Mouse (Mus musculus) hindbrain, embryonic 15.5 days (tissue): Measurements from ENCODE around the gene Ccnjl. TPM values are rescaled to one million over a fixed set of nuclear protein-coding genes. Genes with fewer than 3 reads are reported as not detected.
A peak's percentile ranks its signal among the peaks of the same experiment; 100 is the strongest.

Experiments
- ATAC-seq: fragments of 200-750 bp; cut with Nextera tagmentation; 2 replicates; pipeline ENCODE4 v1.8.0; 2017; ENCODE audit warnings: low read depth, moderate number of reproducible peaks, moderate TSS enrichment; ENCODE audit not compliant: low FRiP score
- H3K27ac ChIP-seq: fragments of 300-500 bp; sonication (generic); replicated peaks from 2 replicates; pipeline ENCODE4 v1.5.1; 2015; ENCODE audit warnings: mild to moderate bottlenecking, inconsistent platforms
- H3K27me3 ChIP-seq: fragments of 300-500 bp; sonication (generic); 2 replicates; pipeline ENCODE4 v1.6.1; 2015; ENCODE audit warnings: control low read depth, inconsistent platforms
- H3K36me3 ChIP-seq: fragments of 300-500 bp; sonication (generic); 2 replicates; pipeline ENCODE4 v1.6.1; 2015; ENCODE audit warnings: control low read depth, inconsistent platforms
- H3K4me1 ChIP-seq: fragments of 300-500 bp; sonication (generic); replicated peaks from 2 replicates; pipeline ENCODE4 v1.6.1; 2015; ENCODE audit warnings: control low read depth, inconsistent platforms
- H3K4me2 ChIP-seq: fragments of 300-500 bp; sonication (generic); 2 replicates; pipeline ENCODE4 v1.6.1; 2015; ENCODE audit warnings: moderate library complexity, mild to moderate bottlenecking, inconsistent platforms
- H3K4me3 ChIP-seq: fragments of 300-500 bp; sonication (generic); 2 replicates; pipeline ENCODE4 v1.5.1; 2015; ENCODE audit warnings: mild to moderate bottlenecking, inconsistent platforms
- H3K9ac ChIP-seq: fragments of 300-500 bp; sonication (generic); 2 replicates; pipeline ENCODE4 v1.6.1; 2015; ENCODE audit warnings: inconsistent platforms
- H3K9me3 ChIP-seq: fragments of 300-500 bp; sonication (generic); 2 replicates; pipeline ENCODE4 v1.6.1; 2016; ENCODE audit warnings: control low read depth, inconsistent platforms
- WGBS: fragments of 180-500 bp; shearing (Covaris S2); methylation state at CpG from one replicate; pipeline ENCODE4 v1.1.7; 2015; 5-methylcytosine and 5-hydroxymethylcytosine counted together
- polyA plus RNA-seq: library from polyadenylated mRNA; unstranded; fragments of >200 nt; fragmentation: Nextera tagmentation; extraction: Ambion mirVana; gene quantifications from 2 replicates; pipeline ENCODE4 v1.2.1, GENCODE M21; 2015

The Ccnjl gene
- 12.3 and 13.2 TPM in 2 replicates for polyA plus RNA-seq

DNA sequence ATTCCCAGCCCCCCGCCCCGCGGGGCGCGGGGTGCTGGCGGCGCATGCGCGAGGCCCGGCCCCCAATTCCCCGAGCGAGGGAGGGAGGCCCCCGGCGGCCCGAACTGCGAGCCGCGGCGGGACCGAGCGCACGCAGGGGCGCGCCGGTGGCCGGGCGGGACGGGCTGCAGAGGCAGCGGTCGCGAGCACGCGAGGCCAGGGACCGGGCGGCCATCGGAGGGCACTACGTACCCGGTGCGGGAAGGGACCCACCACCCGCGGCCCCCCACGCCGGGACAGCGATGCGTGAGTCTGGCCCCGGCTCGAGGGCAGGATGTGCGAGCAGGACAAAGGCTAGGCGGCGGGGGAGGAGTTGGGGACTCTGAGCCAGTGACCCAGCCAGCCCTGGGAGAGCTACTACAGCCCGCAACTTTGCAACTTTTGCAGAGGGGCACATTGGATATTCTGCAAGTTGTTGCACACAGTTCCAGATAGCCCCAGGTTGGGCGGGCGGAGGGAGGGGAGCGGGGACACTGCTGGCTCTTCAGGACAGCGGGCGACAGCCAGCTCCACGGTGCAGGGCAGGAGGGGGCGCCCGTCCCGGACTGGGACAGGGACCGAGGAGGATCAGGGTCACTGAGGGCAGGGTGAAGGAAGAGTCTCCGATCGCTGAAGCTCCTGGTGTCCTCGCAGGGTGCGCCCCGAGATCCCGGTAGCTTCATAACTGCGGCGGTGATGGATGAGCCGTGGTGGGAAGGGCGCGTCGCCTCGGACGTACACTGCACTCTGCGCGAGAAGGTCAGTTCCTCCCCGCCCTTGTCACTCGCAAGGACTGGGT lies at the start of gene Ccnjl:
Gene Ccnjl (plus strand): TSS at position 102 of the 817 bp plus-strand sequence.
- ATAC-seq: peak; percentile 81
- peaks cover 31% of the 10 kb centered on the region for H3K4me1 ChIP-seq
- H3K9me3 ChIP-seq: no peaks in the 10 kb centered on the region
- H3K9ac ChIP-seq: peak within 1 kb of the TSS; percentile 65
- H3K36me3 ChIP-seq: no peaks in the 10 kb centered on the region
- peak within 1 kb of the TSS; percentile 80 for H3K27ac ChIP-seq
- under 1% methylated on average over 58 of the region's 79 CpGs for WGBS
- peak within 1 kb of the TSS; percentile 76 for H3K4me3 ChIP-seq
- no peaks in the 10 kb centered on the region for H3K27me3 ChIP-seq
- H3K4me2 ChIP-seq: peak within 1 kb of the TSS; percentile 89

DNA sequence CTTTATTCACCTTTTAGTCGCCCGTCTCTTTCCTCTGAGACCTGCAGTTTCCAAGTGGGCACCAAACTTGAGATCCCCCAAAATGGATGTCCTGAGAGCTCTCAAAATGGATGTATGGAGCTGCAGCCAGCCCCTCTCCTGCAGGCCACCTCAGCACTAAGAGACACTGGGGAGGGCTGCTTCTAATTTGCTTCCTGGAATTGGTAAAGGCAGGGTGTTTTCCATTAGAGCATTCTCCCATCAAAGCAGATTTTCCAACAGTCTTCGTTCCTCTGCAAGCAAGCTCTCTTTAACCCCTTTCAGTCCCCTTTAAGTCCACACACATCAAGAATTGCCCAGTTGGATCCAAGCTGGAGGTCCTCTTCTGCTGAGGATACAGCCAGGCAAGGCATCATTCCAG lies 49.2 kb upstream of the Ccnjl start:
- Histone ChIP-seq H3K9ac (no peak overlapping the region), H3K9me3 (no peaks in the 10 kb centered on the region), H3K4me1 (peaks cover 9% of the 10 kb centered on the region), H3K27ac (no peak overlapping the region), H3K36me3 (no peaks in the 10 kb centered on the region), H3K27me3 (no peaks in the 10 kb centered on the region), H3K4me3 (no peak overlapping the region), H3K4me2 (no peak overlapping the region)
- 85% methylated on average over 3 of the region's 3 CpGs for WGBS
- ATAC-seq: no peak

DNA sequence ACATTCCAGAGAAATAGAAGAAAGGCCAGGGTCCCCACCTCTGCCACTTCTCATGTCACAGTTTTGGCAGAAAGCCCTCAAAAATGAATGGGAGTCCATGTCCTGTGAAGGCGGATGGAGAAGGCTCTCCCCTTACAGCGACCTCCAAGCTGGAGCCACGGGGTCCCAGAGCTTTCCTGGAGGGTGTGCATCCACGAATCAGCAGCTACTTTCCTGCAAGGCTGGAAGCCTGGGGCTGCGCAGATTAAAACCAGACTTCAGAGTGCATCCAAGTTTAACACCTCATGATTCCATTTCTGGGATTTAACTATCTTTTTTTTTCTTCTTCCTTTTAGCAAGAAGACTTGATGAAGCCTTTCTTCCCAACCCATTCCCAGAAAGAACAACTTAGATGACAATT lies 48.0 kb upstream of the Ccnjl start:
- H3K36me3 ChIP-seq: no peaks in the 10 kb centered on the region
- H3K9ac ChIP-seq: no peak overlapping the region
- H3K27me3 ChIP-seq: no peaks in the 10 kb centered on the region
- 60% methylated on average over 5 of the region's 5 CpGs for WGBS
- peaks cover 9% of the 10 kb centered on the region; the same call in 1 of the 2 replicates for H3K4me1 ChIP-seq
- ATAC-seq: no peak
- no peak overlapping the region for H3K4me3 ChIP-seq
- no peaks in the 10 kb centered on the region for H3K9me3 ChIP-seq
- H3K27ac ChIP-seq: no peak overlapping the region
- no peak overlapping the region for H3K4me2 ChIP-seq

DNA sequence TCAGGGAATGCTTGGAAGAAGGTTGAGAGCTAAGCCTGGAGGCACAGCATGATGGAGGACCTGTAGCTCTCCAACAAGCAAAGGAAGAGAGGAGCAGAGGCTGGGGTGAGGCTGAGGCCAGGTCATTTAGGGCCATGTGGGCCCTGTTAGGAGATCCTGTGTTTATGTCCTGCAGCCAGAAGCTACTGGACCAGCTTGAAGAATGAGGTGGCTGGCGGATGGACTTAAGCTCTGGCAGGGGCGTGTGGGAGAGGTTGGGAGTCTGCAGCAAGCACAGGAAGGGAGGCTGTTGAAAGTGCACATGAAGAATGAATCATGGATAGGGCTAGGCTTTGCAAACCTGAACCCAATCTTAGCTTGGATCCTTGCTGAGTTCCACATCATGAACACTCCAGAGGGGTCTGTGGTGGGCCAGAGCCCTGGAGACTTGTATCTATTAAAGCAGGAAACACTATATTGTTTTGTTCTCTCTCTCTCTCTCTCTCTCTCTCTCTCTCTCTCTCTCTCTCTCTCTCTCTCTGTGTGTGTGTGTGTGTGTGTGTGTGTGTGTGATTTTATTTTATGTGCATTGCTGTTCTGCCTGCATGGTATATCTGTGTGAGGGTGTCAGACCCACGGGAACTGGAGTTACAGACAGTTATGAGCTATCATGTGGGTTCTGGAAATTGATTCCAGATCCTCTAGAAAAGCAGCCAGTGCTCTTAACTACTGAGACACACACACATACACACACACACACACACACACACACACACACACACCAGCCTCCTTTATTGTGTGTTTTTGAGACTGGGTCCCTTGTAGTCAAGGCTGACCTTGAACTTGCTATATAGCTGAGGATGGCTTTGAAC lies 46.7 kb upstream of the Ccnjl start:
- H3K9ac ChIP-seq: no peak overlapping the region
- ATAC-seq: no peak
- WGBS: 78% methylated on average over 3 of the region's 3 CpGs
- no peaks in the 10 kb centered on the region for H3K9me3 ChIP-seq
- H3K36me3 ChIP-seq: no peaks in the 10 kb centered on the region
- no peaks in the 10 kb centered on the region for H3K27me3 ChIP-seq
- H3K27ac ChIP-seq: no peak overlapping the region
- H3K4me3 ChIP-seq: no peak overlapping the region
- no peak overlapping the region for H3K4me2 ChIP-seq
- H3K4me1 ChIP-seq: peaks cover 9% of the 10 kb centered on the region; the same call in 1 of the 2 replicates

DNA sequence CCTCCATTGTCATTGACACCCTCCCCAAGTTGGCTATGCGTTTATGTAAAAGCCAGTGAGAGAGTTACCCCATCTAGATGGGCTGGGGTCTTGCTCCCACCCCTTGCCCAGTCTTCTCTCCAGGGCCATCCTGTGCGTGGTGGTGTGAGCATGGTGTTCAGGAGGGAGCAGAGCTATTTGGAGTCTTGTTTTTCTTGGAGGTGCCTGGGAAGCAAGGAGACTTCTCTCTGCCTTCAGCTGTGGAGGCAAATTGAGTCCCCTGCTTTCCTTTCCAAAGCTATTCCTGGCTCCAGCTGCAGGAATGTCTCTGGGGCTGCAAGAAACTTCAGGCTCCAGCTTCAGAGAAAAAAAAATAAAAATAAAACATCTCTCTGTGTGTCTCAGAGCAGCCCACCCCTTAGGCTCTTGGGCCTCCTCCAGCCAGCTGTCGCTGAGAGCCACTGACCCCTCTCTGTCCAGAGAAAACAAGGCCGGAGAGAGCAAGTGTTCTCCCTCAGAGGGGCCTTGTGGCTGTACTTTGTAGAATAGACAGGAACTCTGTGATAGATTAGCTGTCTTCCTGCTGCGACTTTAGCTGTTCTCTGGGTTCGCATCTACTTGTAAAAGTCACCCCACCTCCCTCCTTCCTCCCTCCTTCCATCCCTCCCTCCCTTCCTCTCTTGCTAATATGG lies 45.3 kb upstream of the Ccnjl start:
- Histone ChIP-seq H3K9me3 (no peaks in the 10 kb centered on the region), H3K27me3 (no peaks in the 10 kb centered on the region), H3K27ac (peak overlapping the region; percentile 43; the same call in 1 of the 2 replicates), H3K4me1 (peaks cover 9% of the 10 kb centered on the region; the same call in 1 of the 2 replicates), H3K36me3 (no peaks in the 10 kb centered on the region), H3K9ac (no peak overlapping the region), H3K4me3 (no peak overlapping the region), H3K4me2 (no peak overlapping the region)
- WGBS: 48% methylated on average over 6 of the region's 6 CpGs
- ATAC-seq: no peak

DNA sequence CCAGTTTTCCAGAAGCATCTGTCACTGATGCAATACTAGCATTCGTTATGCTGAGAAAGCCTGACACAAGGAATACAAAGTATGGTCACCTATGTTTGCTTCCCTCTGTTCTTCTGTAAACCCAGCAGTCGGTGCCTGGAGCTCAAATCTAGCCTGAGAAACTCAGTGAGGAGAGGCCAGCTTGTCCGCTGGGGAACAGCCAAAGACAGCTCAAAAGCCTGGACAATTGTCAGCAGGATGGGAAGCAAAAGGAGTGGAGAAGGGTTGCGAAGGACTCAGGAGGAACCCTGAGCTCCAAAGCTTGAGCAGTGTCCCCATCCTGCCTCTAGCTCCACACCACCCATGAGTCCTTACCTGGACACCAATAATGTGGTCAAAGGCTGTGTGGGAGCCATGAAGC lies 44.5 kb upstream of the Ccnjl start:
- no peak for ATAC-seq
- H3K9me3 ChIP-seq: no peaks in the 10 kb centered on the region
- no peaks in the 10 kb centered on the region for H3K36me3 ChIP-seq
- peaks cover 9% of the 10 kb centered on the region; the same call in 1 of the 2 replicates for H3K4me1 ChIP-seq
- H3K9ac ChIP-seq: no peak overlapping the region
- WGBS: 78% methylated on average over 4 of the region's 4 CpGs
- no peak overlapping the region for H3K4me3 ChIP-seq
- H3K27me3 ChIP-seq: no peaks in the 10 kb centered on the region
- no peak overlapping the region for H3K4me2 ChIP-seq
- no peak overlapping the region; the same call in 1 of the 2 replicates for H3K27ac ChIP-seq

DNA sequence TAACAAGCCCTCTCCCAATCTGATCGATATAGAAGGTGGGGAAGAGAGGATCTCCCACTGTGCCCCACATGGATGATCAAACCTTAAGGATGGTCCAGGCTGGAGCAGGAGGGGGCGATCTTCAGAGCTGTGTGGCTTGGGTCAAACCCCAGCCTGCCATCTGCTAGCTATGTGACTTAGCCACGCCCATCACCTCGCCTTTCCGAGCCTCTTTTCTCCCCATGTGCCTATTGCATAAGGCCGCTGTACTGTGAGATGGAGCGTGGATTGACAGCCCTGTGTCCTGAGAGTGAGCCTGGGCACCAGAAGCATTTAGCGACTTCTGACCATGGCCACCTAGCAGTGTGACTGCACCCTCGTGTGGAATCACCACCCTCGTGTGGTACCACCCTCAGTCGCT lies 43.9 kb upstream of the Ccnjl start:
- Histone ChIP-seq H3K27ac (no peak overlapping the region), H3K4me3 (no peak overlapping the region), H3K9me3 (no peaks in the 10 kb centered on the region), H3K9ac (no peak overlapping the region), H3K4me2 (0 out of 2 replicates have a peak overlapping the region, but pooled peaks have one; percentile 7), H3K27me3 (no peaks in the 10 kb centered on the region), H3K36me3 (no peaks in the 10 kb centered on the region), H3K4me1 (peaks cover 9% of the 10 kb centered on the region; the same call in 1 of the 2 replicates)
- ATAC-seq: no peak
- WGBS: 35% methylated on average over 11 of the region's 11 CpGs

DNA sequence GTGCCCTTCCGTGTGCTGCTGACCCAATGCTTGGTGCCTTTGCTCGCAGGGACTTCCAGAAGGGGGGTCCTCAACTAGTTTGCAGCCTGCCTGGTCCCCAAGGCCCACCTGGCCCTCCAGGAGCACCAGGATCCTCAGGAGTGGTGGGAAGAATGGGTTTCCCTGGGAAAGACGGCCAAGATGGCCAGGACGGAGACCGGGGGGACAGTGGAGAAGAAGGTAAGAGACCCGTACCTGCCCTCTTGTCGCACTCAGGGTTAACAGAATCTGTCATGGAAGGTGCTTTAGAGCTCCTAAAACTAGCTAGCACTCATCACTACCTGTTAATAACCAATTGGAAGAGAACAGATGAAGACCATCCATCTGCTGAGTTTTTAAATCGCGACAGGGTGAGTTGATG lies 42.7 kb upstream of the Ccnjl start:
- H3K9me3 ChIP-seq: no peaks in the 10 kb centered on the region
- peaks cover 9% of the 10 kb centered on the region; the same call in 1 of the 2 replicates for H3K4me1 ChIP-seq
- H3K27ac ChIP-seq: no peak overlapping the region
- H3K4me2 ChIP-seq: no peak overlapping the region
- H3K36me3 ChIP-seq: no peaks in the 10 kb centered on the region
- WGBS: 89% methylated on average over 9 of the region's 9 CpGs
- no peak overlapping the region for H3K4me3 ChIP-seq
- no peak for ATAC-seq
- no peak overlapping the region for H3K9ac ChIP-seq
- H3K27me3 ChIP-seq: no peaks in the 10 kb centered on the region

DNA sequence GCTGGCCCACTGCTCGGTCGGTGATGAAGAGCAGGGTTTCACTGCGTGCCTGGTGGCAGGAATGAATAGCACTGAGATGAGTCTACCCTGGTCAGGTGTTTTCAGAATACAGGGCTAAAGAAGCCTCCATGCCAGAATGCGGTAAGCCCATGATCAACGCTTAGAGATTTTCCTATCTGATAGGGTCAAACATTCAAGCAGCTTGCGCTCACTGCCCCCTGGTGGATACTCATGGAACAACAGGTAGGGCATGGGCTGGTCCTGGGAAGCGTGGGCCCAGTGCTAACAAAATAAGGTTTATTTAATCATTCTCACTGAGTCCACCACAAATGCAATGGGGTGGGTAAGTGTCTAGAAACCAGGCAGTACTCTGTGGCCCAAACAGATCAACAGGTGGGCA lies 35.9 kb upstream of the Ccnjl start:
- Histone ChIP-seq H3K4me3 (no peak overlapping the region), H3K27ac (no peak overlapping the region), H3K9ac (no peak overlapping the region), H3K9me3 (no peaks in the 10 kb centered on the region), H3K27me3 (no peaks in the 10 kb centered on the region), H3K4me1 (peaks cover 9% of the 10 kb centered on the region), H3K36me3 (no peaks in the 10 kb centered on the region), H3K4me2 (no peak overlapping the region)
- WGBS: 32% methylated on average over 7 of the region's 7 CpGs
- ATAC-seq: no peak

DNA sequence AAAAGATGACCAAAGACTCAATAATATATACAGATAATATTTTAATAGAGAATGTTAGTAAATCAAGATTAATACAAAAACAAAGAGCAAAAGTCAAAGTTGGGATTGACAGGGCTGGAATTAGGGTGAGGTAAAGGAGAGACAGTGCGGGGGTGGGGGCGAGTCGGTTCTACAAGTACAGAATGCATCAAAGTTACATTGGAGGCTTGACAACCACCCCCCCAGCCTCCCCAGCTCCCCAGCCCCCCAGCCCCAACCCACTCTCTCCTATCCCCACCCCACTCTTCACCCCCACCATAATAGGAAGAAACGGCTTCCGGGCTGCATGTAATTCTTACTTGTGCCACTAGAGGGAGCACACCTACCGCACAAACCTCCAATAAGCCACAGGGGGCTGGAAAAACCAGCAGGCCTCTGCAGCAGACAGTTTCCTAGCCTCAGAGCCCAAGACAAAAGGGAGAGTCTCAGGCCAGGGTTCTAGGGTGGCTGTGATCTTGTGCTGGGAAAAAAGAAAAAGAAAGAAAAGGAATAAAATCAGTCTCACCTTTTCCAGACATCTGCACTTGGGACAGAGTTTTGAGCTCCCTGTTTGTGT lies 34.7 kb upstream of the Ccnjl start:
- H3K4me1 ChIP-seq: peaks cover 9% of the 10 kb centered on the region
- no peaks in the 10 kb centered on the region for H3K36me3 ChIP-seq
- ATAC-seq: peak; percentile 85
- no peak overlapping the region for H3K4me3 ChIP-seq
- no peaks in the 10 kb centered on the region for H3K27me3 ChIP-seq
- 20% methylated on average over 6 of the region's 6 CpGs for WGBS
- no peak overlapping the region for H3K9ac ChIP-seq
- H3K9me3 ChIP-seq: no peaks in the 10 kb centered on the region
- H3K4me2 ChIP-seq: no peak overlapping the region
- no peak overlapping the region for H3K27ac ChIP-seq

DNA sequence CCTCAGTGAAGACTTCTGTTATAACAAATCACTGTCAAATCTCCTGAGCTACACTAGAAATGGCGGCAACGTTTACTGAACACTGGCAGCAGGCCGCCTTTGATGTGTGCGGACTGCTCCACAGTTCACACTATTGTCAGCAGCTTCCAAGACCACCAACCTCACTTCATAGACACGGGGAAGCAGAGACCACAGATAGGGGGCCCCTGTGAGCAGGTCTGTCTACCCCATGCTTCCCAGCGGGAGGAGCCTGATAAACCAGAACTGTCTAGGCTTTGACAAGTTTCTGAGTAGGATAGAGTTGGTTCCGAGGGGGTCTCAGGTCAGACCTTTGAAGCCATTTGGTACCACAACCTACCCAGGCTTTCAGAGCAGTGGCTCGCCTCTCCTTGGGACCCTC lies 33.5 kb upstream of the Ccnjl start:
- ATAC-seq: no peak
- Histone ChIP-seq H3K9me3 (no peaks in the 10 kb centered on the region), H3K36me3 (no peaks in the 10 kb centered on the region), H3K27ac (no peak overlapping the region), H3K4me1 (peaks cover 9% of the 10 kb centered on the region), H3K4me2 (no peak overlapping the region), H3K27me3 (no peaks in the 10 kb centered on the region), H3K4me3 (no peak overlapping the region), H3K9ac (no peak overlapping the region)
- 52% methylated on average over 8 of the region's 8 CpGs for WGBS
